Mouse (Mus musculus): Measurements from ENCODE around the gene Ehbp1.
A peak's percentile ranks its signal among the peaks of the same experiment; 100 is the strongest.

Gene Ehbp1

GRCm38 (mm10) chr11:22342242-22343207 is at the start of gene Ehbp1:
Gene Ehbp1 (minus strand): TSS chr11:22342292.
- DNase-seq = no peak

DNA sequence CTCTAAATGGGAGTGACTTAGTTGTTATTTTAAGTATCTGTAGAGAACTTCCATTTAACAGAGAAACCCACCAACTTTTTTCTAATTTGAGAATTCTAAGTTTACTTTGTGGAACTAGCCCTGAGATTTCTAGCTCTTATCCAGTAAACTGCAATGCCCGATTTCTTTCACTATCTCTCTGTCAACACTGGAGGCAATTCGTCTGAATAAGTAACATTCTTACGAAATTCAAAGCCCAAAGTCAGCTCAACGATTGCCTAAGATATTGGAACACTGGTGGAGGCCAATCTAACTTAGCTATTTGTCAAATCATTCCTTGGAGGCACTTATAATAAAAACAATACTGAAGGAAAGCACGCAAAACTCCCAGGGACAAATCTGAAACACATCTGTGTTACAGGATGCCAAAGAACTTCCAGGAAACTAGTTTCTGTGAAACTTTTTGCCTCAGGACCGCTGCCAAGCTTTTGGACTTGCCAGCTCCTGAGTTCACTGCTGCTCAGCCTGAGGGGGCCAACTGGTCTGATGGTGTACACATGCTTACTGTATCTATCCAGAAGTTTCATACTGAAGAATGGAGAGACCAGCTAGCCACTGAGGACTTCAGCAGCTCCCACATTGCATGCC is 45.5 kb upstream of the Ehbp1 start:
- no peak for DNase-seq

- no peak for DNase-seq
Observed at GRCm38 (mm10) chr11:22383532-22383931, 41.4 kb upstream of the Ehbp1 start.

DNA sequence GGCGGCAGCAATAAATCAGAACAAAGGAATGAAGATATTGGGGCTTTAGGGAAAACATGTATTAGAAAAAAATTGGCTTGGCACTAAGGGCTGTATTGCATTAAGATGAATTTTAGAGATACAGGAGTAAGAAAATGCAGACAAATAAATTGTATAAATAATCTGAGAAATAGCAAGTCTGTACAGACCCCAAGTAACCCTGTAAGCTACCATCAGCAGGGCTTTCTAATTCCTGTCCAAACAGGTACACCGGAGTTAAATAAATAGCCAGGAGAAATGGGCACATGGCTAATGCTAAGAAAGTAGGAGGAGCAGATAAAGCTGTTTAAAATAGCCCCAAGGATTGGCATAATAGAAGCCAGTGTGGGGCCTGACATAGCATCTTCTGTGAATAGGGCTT is 32.7 kb upstream of the Ehbp1 start:
- DNase-seq = no peak

DNA sequence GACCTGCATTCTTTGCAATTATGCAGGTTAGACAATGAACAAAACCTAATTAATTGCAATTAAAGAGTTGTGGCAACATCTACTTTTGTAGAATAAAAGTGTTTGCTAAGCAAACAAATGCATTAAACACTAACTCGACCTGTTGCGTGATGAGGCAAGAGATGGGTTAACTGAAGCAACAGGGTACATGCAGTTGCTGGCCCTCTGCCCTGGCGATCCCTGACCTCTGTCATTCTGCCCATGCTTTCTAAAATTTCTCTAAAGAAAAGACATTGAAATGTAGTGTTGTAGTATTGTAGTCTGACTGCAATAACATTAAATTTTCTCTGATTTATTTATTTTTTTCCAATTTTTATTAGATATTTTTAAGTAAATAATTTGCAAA is 31.2 kb upstream of the Ehbp1 start:
- DNase-seq = no peak

DNA sequence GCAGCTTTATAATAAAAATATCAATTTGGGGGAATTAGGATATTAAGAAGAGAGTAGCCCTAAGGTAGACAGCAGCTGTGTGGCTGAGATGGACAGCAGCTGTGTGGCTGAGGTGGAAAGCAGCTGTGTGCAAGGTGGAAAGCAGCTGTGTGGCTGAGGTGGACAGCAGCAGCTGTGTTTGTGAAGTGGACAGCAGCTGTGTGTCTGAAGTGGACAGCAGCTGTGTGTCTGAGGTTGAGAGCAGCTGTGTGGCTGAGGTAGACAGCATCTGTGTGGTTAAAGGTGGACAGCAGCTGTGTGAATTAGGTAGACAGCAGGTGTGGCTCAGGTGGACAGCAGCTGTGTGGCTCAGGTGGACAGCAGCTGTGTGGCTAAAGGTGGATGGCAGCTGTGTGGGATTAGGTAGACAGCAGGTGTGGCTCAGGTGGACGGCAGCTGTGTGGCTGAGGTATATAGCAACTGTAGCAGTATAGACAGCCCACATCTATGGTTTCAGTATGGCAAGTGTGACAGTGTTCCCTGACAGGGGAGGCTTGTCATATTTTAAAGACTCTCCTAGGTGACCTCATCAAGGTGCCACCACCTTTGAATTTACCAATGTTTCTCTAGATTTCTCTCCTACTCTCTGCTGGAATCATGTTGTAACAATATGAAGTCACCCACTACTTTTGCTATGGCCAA is 30.7 kb upstream of the Ehbp1 start:
- DNase-seq = no peak

DNA sequence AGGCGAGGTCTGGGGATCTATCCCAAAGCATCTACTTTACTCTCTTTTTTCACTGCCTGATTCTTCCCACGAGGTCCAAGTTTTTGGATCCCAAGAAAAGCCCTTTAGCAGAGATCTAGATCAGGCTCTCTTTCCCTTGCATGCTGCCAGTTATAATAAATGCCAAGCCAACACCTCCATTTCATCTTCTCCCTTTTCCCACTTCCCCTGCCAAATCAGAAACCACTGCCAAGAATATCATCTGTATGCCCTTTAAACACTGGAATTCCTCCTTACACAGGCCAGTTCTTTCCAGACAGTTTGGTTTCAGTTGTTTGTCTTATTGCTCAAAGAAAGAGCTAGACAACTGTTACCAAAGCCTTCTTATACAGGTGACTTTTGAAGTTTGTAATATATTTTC is 27.7 kb upstream of the Ehbp1 start:
- DNase-seq = no peak

- no peak for DNase-seq
Observed at GRCm38 (mm10) chr11:22368621-22369020, 26.5 kb upstream of the Ehbp1 start.

DNA sequence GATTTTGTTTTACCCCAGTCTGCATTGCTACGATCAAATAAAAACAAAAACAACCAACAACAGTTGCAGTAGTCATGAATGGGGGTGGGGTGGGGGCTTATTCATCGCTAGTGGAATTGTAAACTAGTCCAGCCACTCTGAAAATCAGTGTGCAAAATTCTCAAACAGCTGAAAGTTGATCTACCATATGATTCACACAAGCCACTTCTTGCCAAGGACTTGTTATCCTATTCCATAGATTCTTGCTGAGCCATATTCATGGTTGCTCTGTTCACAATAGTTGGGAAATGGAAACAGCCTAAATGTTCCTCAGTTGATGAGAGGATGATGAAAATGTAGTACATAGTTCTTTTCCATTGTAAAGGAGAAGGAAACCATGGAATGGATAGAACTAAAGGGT is 24.4 kb upstream of the Ehbp1 start:
- no peak for DNase-seq

DNA sequence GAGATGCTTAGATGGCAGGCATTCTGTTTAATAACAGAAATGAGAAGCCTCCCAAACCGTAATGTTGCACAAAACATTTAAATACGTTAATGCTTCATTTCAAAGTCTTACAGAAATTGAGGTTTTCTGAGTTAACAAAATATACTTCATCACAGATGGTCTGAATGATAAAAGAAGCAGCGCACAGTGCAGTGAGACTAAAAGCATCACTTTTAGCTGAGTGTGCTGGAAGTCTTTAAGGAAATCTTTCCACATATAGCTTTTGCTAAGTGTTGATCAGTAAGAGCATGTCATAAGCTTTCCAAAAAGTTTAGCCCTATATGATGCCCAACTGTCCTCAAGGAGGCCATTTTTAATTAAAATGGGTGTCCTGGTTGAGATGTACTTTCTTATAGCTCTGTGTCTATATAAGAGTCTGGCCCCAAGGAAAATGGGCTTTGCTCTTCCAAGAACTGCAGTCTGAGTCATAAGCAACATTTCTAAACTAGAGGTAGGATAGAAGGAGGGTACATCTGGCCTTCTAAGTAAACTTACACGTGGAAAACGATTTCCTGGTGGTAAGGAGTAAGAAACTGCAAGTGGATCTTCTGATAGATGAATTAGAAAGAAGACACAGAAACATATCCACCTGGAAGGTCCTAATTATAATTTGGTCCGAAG is 12.0 kb upstream of the Ehbp1 start:
- DNase-seq = no peak

GRCm38 (mm10) chr11:22349945-22350344 is 7.9 kb upstream of the Ehbp1 start:
- DNase-seq = no peak

DNA sequence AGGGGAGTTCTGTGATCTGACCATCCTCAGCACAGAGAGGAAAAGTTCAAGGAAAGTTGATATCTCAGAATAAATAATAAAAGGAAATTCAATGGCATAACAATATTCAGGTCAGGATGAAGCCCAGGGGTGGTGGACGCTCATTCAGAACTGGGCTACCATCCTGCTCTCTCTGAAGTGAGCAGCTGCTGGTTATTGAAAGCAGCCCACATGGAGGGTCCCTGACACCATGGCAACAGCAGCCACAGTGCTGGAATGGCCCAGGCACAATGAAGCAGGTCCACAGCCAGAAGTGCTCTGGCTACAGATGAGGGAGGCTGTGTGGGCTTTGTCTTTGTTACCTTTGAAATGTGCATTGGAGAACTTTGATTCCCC is 6.4 kb upstream of the Ehbp1 start:
- no peak for DNase-seq

DNA sequence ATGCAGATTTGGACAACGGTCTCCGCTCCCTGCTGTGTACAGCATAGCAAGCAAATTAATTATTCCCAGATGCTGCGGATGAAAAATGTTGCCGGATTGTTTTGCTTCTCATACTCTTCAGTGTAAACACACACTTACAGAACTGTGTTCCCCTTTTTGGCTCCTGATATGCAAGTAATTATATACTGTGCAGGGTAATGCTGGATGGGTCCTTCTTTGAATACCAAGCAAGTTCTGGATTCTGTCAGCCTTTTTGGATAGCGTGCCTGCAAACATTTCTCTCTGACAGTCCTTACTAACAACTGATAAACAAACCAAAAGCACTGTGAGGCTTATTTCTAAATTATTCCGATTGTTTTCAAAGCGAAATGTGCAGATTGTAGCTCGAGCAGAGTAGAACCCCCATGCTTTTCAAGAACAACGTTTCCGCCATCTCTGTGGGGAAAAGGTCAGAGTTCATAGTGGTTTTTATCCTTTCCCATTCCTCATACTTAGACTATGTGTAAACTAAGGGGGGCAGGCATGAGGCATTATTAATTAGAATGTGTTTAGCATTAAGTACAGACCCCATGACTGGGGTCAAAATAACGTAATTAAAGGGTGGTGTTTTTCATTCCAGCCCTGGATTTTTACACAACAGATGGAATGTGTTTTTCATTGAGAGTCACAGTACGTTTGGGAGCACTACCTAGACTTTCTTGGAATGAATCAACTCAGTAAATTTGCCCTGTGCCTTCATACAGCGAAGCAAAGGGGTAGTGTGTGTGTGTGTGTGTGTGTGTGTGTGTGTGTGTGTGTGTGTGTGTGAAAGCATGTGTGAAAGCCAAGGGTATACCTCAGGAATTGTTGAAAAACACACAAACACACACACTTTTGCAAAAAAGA is 5.8 kb upstream of the Ehbp1 start:
- no peak for DNase-seq

DNA sequence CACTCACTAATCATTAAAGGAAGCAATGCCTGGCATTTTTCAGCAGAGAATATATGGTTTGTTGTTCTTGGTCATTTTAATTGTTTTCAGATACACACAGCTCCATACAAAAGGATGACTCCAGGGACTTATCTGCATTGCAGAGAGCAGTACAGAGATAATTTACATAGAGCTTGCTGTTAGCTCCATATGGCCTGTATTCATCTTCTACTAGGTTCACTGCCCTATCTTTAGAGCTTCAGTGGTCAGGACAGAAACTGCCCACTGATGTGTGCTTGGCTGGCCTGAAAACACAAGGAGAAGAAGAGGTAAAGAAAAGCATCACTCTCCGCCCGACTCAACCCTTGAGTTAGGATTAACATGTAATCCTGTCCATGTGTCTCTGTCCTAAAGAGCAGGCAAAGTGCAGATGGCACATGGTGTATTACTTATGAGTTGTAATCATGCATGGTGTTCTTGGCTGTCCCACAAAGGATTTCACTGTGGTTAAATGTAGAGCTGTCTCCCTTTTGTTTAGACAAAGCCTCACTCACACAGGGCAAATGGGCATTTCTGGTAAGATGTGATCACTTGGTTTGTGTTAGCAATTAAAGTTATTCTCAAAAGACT is 14.7 kb downstream of the Ehbp1 start:
- no peak for DNase-seq

DNA sequence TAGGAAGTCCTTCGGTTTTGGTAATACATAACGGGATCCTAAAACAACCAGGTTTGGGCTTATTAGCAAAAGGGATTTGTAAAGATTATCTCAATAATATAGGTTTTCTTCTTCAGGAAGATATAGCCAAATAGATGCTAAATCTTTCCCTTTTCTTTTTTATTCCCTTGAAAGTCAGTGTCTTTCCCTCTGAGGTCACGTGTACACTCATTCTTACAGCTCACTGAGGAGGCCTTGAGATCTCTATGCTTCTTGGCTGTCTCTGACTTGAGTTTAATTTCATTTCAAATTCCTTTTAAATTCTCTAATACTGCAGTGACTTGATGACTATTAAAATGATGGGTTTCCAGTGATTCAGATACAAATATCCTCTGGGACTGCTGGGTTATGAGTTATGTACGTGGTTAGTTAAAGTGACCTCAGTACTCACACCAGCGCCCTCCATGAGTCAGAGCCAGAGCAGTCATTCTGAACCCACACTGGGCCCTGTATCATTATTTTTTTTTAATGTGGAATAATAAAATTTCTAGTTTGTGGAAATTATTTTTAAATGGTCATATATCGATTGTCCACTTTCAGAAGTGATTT is 24.2 kb downstream of the Ehbp1 start:
- no peak for DNase-seq

DNA sequence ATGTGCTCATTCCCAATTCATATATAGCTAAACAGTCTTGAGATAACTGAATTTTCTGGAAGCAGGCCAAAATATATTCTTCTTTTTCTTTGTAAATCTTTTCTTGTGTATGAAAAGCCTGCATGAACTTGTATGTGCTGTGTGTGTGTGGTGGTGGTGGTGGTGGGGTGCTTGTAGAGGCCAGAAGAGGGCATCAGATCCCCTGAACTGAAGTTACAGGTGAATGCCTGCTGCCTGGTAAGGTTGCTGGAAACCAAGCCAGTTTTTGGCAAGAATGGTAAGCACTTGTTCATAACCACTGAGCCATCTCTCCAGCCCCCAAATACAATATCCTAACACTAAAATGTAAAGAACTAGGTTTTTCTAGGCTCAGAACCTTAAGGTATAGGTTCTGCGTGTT is 26.3 kb downstream of the Ehbp1 start:
- no peak for DNase-seq

DNA sequence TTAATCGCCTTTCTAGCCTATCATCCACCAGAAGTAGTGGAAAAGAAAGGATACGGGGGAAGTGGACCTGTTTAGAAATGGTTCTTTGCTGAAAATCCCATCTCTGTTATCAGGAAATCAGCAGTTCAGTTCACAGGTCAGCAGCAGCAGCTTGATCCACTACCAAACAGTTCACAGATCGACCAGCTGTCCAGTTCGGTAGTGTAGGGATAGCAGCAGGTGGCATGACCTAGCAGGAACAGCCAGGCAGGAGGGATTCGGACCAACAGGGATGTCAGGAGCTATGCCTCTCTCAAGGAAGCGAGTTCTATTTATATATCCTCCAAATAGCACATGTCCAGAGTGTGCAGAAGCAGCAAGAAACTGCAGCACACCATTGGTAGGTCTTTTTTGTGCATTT is 40.9 kb downstream of the Ehbp1 start:
- no peak for DNase-seq

GRCm38 (mm10) chr11:22289164-22289563 is 52.9 kb downstream of the Ehbp1 start:
- DNase-seq = no peak

DNA sequence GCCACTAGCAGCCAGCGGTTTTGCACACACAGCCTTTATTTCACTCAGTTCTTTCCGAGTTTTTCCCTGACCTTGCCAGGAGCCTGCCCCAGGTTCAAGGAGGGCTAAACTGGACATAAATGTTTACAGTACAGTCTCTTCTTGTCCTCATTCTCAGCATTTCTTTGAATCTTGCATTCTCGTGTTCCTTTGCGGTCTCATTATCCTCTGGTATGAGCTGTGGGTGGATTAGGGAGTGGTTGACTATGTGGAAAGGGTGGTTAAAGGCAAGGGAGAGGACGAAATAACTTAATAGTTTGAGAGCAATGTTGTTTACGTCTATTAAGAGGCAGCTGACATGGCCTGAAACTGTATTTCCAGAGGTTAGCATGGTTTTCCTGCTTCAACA is 54.6 kb downstream of the Ehbp1 start:
- DNase-seq = no peak

GRCm38 (mm10) chr11:22286885-22287512 is 55.1 kb downstream of the Ehbp1 start:
- peak; percentile 97 for DNase-seq

DNA sequence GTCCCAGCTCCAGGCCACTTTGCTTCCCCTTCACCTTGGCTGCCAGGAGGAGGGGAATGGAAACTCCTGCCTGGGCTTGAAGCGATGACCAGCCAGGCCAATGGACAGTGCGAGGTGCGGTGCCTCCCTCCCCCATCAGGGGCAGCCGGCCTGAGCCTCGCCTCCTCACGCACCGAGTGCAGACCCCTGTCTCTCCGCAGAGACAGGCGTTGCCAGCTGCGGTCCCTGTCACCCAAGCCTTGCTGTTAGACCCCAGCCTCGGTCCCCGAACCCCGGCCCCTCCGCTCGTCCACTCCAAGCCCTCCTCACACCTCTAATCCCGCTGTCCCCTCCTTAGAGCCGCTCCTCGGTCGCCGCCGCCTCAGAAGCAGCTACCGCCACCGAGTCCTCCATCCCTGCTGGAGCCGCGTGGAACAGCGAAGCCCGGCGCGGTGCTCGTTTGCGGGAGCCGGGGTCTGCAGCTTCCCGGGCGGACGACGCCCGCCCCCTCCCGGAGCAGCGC is 55.7 kb downstream of the Ehbp1 start:
- DNase-seq = peak; percentile 78
